Mouse (Mus musculus): ENCODE measurements at regions not wholly inside any gene's neighbourhood (a gene's known extent, or its start where the extent isn't known, plus 50 kb on each side); places are given as distances from the start of the nearest gene placed in this dataset.

DNA sequence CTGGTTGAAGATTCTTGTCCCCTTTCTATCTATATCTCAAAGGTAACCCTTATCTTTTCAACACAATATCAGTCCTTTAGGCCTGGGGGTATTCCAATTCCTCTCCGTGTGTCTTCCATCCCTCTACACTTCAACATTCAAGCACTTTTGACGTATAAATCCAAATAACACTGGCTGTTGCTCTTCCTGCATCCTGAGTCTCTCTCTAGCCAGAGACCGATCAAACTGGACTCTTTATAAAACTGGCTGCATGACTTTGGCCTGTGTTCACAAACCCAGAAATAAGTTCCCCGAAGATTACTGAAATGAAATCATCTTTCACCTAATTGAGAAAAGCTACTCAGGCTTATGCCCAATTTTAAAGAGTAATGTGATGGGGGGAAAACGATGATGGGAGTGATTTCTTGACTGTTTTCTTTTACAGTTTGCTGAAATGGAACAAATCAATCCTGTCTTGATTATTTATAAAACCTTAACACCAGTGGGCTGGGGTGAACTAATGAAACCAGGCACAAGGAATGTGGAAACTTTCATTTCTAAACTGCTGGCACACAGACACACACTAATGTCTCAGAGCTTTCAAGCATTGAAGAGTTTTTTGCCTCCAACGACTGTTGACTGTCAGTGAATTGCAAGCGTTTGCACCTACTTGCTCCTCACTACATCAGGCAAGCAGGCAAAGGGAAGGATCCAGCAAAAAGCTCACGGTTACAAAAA, 135.5 kb upstream of the Gorab start:
- intact Hi-C loops (cut with DNase I): no loop called here
- no peaks in the 10 kb centered on the region for H3K4me1 ChIP-seq (ENCODE audit: control insufficient read depth, insufficient read depth, low read length)
- 65% methylated on average over 8 of the region's 8 CpGs for WGBS
- H3K27me3 ChIP-seq (ENCODE audit: control insufficient read depth, insufficient read depth, low read length): no peaks in the 10 kb centered on the region
- H3K27ac ChIP-seq: no peak overlapping the region
- TF ChIP-seq CTCF (IDR thresholded peaks at IDR 0.05) (no peak), POLR2A (IDR thresholded peaks at IDR 0.05; ENCODE audit: insufficient read depth, low read depth, low read length) (no peak), EP300 (IDR thresholded peaks at IDR 0.05; ENCODE audit: insufficient read depth, low read depth, low read length) (no peak)
- no peaks in the 10 kb centered on the region for H3K79me2 ChIP-seq (replicated peaks; ENCODE audit: control insufficient read depth, insufficient read depth, low read length)
- H3K36me3 ChIP-seq (ENCODE audit: control insufficient read depth, insufficient read depth, low read length): no peaks in the 10 kb centered on the region
- H3K4me3 ChIP-seq: no peak overlapping the region
- DNase-seq: no peak
- no peak overlapping the region for H3K9ac ChIP-seq (ENCODE audit: low read depth, low read length)

DNA sequence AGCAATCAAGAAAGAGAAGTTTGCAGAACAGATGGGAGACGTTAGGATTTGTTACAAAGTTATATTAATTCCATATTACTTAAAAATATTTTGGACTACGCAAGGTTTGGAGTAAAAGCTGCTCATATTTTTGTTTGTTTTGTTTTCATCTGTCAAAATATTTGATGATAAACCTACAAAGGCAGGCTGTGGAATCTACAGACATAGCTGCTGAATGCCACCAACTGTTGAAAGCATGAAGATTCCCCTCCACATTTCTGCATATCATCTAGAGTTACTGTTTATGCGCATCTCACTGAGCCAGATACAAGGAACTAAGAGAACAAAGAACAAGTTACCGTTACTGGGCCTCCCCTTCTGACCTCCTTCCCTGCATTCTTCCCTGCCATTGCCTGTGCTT, 127.1 kb upstream of the Gorab start:
- Histone ChIP-seq H3K27me3 (ENCODE audit: control insufficient read depth, insufficient read depth, low read length) (no peaks in the 10 kb centered on the region), H3K27ac (no peak overlapping the region), H3K9ac (ENCODE audit: low read depth, low read length) (no peak overlapping the region), H3K36me3 (ENCODE audit: control insufficient read depth, insufficient read depth, low read length) (no peaks in the 10 kb centered on the region), H3K79me2 (replicated peaks; ENCODE audit: control insufficient read depth, insufficient read depth, low read length) (no peaks in the 10 kb centered on the region), H3K4me3 (no peak overlapping the region), H3K4me1 (ENCODE audit: control insufficient read depth, insufficient read depth, low read length) (no peaks in the 10 kb centered on the region)
- no peak for TF ChIP-seq CTCF (IDR thresholded peaks at IDR 0.05)
- no peak for DNase-seq
- intact Hi-C loops (cut with DNase I): no loop called here
- 72% methylated on average over 4 of the region's 4 CpGs for WGBS

DNA sequence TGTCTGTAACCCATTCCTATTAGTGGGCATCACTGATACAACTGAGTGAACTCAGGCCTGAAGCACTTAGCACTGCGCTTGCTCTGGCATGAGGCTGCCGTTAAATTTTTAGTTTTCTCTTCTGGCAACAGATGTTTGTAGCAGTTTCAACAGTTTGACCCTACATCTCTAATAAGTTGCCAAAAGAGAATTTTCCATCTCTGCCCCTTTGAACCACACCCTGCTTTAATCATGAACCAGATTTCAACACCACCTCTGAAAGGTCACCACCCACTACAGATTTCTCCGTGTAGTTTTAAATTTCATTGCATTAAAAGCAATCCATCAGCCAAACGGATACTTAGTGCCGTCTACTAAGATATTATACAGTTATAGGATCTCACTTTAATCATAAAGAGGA, 114.5 kb upstream of the Gorab start:
- WGBS: 64% methylated on average over 5 of the region's 5 CpGs
- TF ChIP-seq CTCF (IDR thresholded peaks at IDR 0.05) (no peak), POLR2A (IDR thresholded peaks at IDR 0.05; ENCODE audit: insufficient read depth, low read depth, low read length) (no peak), EP300 (IDR thresholded peaks at IDR 0.05; ENCODE audit: insufficient read depth, low read depth, low read length) (no peak)
- Histone ChIP-seq H3K4me3 (no peak overlapping the region), H3K27me3 (ENCODE audit: control insufficient read depth, insufficient read depth, low read length) (no peaks in the 10 kb centered on the region), H3K27ac (no peak overlapping the region), H3K9ac (ENCODE audit: low read depth, low read length) (no peak overlapping the region), H3K4me1 (ENCODE audit: control insufficient read depth, insufficient read depth, low read length) (no peaks in the 10 kb centered on the region), H3K36me3 (ENCODE audit: control insufficient read depth, insufficient read depth, low read length) (no peaks in the 10 kb centered on the region), H3K79me2 (replicated peaks; ENCODE audit: control insufficient read depth, insufficient read depth, low read length) (no peaks in the 10 kb centered on the region)
- intact Hi-C loops (cut with DNase I): no loop called here
- no peak for DNase-seq

DNA sequence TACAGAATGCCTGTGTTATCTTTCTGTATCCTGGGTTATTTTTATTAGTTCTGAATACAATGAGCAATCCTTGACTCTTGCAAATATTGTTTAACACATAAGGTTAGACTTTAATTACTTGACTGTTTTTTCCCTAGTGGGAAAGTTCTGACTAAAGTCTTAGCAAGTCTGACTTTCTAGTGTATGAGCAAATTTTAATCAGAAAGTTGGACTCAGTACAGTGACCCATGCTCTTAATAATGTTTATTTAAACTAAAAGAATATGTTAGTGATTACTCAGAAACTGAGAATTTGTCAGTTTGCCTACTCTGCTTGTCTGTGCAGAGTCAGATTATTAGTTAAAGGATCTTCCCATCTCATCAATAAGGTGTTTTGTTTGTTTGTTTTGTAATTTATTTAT, 109.4 kb upstream of the Gorab start:
- TF ChIP-seq CTCF (IDR thresholded peaks at IDR 0.05): no peak
- no peak for TF ChIP-seq POLR2A (IDR thresholded peaks at IDR 0.05; ENCODE audit: insufficient read depth, low read depth, low read length)
- no peak for TF ChIP-seq EP300 (IDR thresholded peaks at IDR 0.05; ENCODE audit: insufficient read depth, low read depth, low read length)
- Histone ChIP-seq H3K36me3 (ENCODE audit: control insufficient read depth, insufficient read depth, low read length) (no peaks in the 10 kb centered on the region), H3K27ac (no peak overlapping the region), H3K27me3 (ENCODE audit: control insufficient read depth, insufficient read depth, low read length) (no peaks in the 10 kb centered on the region), H3K79me2 (replicated peaks; ENCODE audit: control insufficient read depth, insufficient read depth, low read length) (no peaks in the 10 kb centered on the region), H3K4me1 (ENCODE audit: control insufficient read depth, insufficient read depth, low read length) (no peaks in the 10 kb centered on the region), H3K4me3 (no peak overlapping the region), H3K9ac (ENCODE audit: low read depth, low read length) (no peak overlapping the region)
- DNase-seq: no peak
- intact Hi-C loops (cut with DNase I): no loop called here

DNA sequence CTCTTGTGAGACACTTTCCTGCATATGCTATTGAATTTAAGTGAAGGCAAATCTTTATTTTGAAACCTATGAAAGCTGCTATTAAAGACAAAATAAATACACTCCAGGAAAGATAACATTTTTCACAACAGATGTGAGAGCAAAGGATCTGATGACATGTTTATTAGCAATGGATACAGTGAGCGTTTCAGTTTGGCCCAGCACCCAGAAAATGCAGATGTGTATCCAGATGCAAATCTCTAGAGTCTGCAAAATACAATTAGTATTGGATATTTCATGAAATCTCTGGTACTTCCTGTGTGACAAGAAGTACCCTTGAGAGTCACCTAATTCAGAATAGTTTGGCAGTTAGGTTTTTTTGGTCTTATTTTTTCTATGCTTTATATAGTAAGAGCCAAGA, 108.5 kb upstream of the Gorab start:
- Histone ChIP-seq H3K4me3 (no peak overlapping the region), H3K27me3 (ENCODE audit: control insufficient read depth, insufficient read depth, low read length) (no peaks in the 10 kb centered on the region), H3K36me3 (ENCODE audit: control insufficient read depth, insufficient read depth, low read length) (no peaks in the 10 kb centered on the region), H3K4me1 (ENCODE audit: control insufficient read depth, insufficient read depth, low read length) (no peaks in the 10 kb centered on the region), H3K79me2 (replicated peaks; ENCODE audit: control insufficient read depth, insufficient read depth, low read length) (no peaks in the 10 kb centered on the region), H3K9ac (ENCODE audit: low read depth, low read length) (no peak overlapping the region), H3K27ac (no peak overlapping the region)
- no peak for TF ChIP-seq EP300 (IDR thresholded peaks at IDR 0.05; ENCODE audit: insufficient read depth, low read depth, low read length)
- no peak for TF ChIP-seq CTCF (IDR thresholded peaks at IDR 0.05)
- no peak for TF ChIP-seq POLR2A (IDR thresholded peaks at IDR 0.05; ENCODE audit: insufficient read depth, low read depth, low read length)
- WGBS: 57% methylated on average over 1 of the region's 1 CpGs
- no peak for DNase-seq
- intact Hi-C loops (cut with DNase I): no loop called here

DNA sequence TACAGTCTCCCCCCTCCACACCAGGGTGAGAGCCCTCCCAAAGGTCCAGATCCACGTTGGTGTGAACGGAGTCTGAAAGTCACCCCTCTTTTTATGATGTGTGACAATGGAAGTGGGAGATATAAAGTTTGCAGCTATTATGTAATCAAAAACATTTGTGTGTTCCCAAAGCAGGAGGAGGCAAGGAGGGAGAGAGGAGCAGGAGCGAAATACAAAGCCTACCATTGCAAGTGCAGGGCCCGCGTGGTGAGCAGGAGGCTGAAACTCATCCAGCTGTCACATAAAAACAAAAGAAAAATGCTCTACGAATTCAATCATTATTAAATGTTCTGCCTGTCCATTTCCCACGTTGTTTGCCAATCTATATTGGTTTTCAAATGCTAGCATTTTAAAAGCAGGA, 101.6 kb upstream of the Gorab start:
- intact Hi-C loops (cut with DNase I): no loop called here
- H3K9ac ChIP-seq (ENCODE audit: low read depth, low read length): no peak overlapping the region
- no peak for DNase-seq
- WGBS: 77% methylated on average over 7 of the region's 7 CpGs
- no peak overlapping the region for H3K27ac ChIP-seq
- H3K36me3 ChIP-seq (ENCODE audit: control insufficient read depth, insufficient read depth, low read length): no peaks in the 10 kb centered on the region
- TF ChIP-seq CTCF (IDR thresholded peaks at IDR 0.05): no peak
- no peak for TF ChIP-seq POLR2A (IDR thresholded peaks at IDR 0.05; ENCODE audit: insufficient read depth, low read depth, low read length)
- no peak for TF ChIP-seq EP300 (IDR thresholded peaks at IDR 0.05; ENCODE audit: insufficient read depth, low read depth, low read length)
- no peaks in the 10 kb centered on the region for H3K4me1 ChIP-seq (ENCODE audit: control insufficient read depth, insufficient read depth, low read length)
- no peaks in the 10 kb centered on the region for H3K27me3 ChIP-seq (ENCODE audit: control insufficient read depth, insufficient read depth, low read length)
- no peaks in the 10 kb centered on the region for H3K79me2 ChIP-seq (replicated peaks; ENCODE audit: control insufficient read depth, insufficient read depth, low read length)
- no peak overlapping the region for H3K4me3 ChIP-seq
